Mouse (Mus musculus) kidney, adult 9 months (tissue): Measurements from ENCODE around the gene Kcnj9.

Experiments
- DNase-seq: peaks from one replicate; pipeline ENCODE4 v3.0.0; 2022

Gene Kcnj9

DNA sequence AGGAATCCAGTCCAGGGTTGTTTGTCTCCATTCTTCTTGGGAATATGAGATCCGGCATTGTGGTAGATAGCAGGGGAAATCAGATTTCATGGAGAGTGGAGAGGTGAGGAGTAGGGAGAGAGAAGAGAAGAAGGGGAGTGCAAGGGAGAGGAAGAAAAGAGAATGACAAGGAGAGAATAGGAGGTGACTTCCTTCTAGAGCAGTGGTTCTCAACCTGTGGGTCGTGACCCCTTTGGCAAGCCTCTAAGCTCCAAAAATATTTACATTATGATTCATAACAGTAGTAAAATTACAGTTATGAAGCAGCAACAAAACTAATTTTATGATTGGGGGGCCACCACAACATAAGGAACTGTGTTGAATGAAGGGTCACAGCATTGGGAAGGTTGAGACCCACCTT, 3.8 kb upstream of the Kcnj9 start:
- no peak for DNase-seq

DNA sequence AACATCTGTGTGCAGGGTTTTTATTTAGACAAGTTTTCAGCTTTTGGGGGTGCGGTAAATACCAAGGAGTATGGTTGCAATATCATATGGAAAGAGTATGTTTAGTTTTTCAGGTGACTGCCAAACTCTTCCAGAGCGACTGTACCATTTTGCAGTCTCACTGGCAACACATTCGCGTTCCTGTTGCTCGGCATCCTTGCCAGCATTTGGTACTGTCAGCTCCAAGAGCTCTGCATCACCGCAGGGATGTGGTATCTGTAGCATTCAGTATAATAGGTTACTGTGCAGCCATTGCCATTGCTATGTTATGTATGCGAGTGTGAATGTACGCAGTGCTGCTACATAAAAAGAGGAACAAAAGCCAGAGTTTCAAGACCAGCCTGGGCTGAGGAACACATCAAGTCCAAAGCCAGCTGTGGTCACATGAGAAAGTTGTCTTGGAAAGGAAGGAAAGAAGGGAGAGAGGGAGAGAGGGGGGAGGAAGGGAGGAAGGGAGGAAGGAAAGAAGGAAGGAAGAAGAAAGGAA, 2.4 kb upstream of the Kcnj9 start:
- DNase-seq = no peak

DNA sequence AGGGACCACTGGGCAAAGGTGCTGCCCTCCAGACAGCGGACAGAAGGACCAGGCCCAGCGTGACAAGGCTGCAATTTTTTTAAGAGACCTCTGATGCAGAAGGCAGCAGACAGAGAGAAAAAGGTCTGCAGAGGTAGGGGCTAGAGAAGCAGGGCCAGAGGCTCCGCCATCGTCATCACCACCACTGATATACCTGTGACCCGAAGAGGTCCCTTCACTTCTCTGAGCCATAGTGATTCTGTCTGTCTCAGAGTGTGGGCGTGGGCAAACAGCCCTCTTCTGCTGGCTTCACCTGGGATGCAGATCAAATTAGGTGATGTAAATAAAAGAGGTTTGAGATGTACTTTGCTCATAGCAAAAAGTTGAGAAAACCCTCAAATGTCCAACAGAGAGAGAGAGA, 498 bp upstream of the Kcnj9 start:
- no peak for DNase-seq

DNA sequence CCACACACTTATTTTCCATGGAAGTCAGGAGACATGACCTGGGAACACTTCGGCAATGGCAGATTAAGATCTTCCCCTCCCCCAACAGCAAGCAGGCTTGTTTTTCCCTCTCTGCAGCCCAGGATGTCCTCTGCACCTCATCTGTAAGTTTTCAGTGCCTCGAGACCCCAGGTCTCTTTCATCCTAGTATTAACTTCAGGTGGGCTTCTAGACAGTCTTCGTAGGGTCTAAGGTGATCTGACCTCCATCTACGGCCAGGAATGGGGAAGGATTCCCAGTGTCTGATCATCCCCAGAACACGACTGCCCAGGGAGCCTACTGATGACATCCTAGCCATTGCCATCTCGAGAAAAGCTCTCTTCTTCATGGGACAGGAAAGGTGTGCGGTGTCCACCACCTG, 657 bp downstream of the Kcnj9 start:
- no peak for DNase-seq

DNA sequence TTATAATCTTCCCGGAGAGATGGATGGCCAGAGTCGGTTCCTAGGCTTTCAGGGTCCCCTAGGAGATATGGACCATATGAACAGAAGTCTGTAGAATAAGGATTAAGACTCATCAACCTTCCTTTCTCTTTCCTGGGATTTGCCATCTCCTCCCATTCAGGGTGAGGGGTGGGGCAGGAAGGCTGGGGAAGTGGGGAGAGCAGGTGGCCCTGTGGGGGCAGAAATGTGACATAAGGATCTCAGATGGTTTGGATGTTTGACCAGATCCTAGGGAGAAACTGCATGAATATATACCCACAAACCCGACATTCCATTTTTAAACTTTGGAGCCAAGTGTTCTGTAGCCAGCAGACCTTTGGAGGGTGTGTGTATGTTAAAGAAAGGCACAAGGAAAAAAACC, 1.1 kb downstream of the Kcnj9 start:
- no peak for DNase-seq

DNA sequence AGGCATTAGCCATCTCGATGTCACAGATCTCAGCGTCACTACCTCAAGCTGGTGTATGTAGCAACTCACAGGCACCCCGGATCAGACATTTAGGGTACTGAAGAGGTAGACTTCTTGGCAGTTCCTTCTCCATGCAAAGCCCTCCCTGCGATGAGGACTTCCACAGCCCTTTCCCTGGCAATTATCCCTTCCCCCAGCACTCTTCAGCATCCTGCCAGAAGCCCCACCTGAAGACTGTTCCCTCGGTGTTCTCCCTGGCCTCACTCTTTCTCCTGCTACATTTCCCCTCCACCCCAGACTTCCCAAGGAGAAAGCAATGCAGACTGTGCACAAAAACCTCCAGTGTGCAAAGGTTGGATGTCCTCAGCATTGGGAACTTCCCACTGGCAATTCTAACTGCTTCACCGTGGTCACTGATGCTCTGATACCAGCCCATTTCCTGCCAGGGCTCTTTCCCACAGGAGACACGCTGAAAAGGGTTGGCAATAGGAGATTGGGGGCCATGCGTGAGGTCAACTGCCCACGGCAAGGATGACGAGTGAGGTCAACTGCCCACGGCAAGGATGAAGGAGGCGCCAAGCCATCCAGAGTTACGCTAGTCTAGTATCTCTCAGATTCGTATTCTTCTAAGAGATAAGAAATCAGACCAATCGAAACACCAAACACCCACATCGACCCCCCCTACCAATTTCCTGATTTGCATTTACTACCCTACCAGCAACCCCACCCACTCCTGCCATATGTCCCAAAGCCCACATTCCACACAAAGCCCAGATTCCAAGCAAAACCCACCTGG, 1.7 kb downstream of the Kcnj9 start:
- DNase-seq = no peak

DNA sequence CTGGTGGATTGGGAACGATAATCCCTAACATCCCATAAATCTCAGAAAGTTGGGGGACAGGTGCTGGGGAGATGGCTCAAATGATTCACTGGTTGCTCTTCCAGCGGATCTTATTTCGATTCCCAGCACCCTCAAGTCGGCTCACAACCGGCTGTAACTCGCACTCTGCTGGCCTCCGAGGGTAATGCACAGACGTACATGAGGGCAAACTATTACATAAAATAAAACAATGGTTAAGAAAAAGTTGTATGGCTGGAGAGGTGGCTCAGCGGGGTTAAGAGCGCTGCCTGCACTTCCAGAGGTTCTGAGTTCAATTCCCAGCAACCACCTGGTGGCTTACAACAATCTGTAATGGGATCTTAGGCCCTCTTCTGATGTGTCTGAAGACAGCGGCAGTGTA, 2.4 kb downstream of the Kcnj9 start:
- no peak for DNase-seq

DNA sequence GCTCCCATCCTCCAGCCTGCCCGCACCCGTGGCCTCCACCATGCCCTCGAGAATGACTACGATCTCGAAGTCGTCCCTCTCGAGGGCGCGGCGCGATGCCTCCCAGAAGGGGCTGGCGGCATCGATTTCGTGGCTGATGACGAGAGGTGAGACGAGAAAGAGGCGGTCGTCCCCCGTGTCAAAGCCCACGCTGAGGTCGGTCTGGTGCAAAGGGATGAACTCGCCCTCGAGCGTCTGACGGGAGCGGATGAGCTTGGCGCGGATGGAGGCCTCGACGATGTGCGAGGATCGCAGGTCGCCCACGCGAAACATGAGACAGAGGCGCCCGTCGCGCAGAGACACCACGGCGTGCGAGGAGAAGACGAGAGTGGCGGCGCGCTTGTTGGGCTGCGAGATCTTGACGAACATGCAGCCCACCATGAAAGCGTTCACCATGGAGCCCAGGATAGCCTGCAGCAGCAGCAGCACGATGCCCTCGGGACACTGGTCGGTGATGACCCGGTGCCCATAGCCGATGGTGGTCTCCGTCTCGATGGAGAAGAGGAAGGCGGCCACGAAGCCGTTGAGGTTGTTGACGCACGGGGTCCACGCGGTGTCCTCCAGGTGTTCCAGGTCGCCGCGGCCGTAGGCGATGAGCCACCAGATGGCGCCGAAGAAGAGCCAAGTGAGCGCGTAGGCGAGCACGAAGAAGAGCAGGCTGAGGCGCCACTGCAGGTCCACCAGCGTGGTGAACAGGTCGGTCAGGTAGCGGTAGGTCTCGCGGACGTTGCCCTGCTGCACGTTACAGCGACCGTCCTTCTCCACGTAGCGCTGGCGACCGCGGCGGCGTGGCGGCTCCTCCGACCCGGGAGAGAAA, 3.2 kb downstream of the Kcnj9 start:
- peak; percentile 81 for DNase-seq

DNA sequence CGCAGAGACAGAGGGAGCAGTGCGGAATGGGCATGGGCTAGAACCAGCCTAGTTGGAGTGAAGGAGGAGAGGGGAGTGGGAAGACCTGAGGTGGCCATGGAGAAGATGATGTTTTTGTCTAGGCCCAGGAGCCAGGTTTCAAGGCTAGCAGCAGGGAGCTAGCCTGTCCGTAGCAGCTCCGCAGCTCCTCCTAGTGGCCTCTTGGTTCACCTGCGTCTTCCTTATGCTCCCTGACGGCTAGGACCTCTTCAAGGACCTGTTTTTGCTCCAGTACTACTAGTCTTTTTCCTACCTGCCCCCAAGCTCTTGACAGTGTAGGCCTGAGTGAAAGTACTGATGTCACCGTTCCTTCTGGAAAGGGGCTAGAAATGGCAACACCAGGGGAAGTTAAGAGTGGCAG, 4.4 kb downstream of the Kcnj9 start:
- peak; percentile 78 for DNase-seq

DNA sequence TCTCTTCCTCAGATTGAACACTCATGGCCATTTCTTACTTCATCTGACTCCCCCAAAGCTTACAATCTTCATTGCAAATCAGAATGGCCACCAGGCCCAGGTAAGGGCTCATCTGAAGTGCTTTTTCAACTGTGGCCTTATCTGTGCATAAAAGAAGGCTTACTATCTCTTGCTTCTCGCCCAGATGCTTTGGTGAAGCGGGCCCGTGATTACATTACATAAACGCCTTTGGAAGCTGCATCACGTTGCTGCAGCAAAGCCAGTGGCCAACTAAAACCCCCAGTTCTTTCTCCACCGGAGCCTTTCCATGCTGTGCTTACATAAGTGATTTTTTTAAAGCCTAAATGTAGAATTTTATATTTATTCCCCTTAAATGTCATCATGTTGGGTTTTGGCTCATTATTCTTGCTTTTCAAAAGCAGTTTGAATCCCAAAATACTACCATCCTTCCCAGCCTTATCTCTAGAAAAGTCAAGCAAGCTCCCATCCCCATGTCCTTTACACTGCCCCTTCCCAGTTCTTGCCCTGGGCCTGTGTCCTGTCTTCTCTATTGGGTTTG, 5.2 kb downstream of the Kcnj9 start:
- DNase-seq = no peak

DNA sequence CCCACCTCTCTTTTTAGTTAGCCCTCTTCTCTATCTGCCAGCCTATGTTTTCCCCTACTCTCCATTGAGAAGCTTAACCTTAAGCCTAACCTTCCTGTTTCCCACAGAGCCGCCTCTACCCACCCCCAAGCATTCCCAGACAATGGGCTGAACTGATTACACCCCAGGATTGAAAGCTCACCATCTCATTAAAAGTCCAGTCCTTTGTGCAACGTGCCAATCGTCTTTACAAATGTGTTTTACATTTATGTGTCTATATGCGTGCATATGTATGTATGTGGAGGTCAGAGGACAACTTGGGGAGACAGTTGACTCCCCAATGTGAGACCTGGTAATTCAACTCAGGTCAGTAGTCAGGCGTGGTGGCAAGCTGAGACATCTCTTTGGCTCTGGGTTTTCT, 5.8 kb downstream of the Kcnj9 start:
- DNase-seq = no peak

DNA sequence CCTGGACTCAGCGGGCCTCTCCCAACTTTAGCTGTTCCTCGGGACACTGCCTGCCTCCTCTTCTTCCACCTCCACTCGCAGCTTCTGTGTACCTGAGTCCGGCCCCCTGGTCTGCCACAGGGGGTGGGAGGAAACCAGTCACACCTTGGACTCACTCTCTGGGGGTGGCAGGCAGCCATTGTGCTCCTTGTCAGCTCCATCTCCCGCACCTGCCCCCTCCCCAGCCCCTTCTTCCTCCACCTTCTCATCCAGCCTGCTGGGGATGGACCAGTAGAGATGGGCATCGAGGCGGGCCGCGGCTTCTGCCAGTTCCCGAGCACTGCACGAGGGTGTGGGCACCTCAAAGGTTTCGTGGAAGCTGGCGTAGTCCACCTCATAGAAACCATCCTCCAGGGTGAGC, 6.4 kb downstream of the Kcnj9 start:
- DNase-seq = no peak

DNA sequence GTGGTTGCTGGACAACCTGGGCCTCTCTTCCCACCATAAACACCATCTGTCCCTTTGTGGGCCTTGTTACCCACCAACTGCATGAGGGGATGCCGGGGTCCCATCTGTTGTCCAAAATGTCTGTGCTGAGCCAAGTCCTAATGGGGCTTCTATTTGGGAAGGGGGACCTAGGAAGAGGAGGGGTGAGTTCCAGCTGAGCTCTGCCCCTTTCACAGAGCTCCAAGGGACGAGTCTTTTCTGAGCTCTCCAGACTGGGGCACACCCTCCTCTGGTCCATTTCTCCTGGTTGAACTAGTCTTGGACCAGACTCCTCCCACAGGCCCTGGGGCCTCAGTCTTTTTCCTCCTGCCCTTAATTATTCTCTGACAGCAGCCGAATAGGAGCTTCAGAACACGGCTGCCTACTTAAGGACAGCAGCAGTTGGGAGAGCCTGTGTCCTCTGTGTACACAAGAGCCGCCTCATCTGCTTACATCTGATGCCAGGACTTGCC, 9.2 kb downstream of the Kcnj9 start:
- DNase-seq = no peak

DNA sequence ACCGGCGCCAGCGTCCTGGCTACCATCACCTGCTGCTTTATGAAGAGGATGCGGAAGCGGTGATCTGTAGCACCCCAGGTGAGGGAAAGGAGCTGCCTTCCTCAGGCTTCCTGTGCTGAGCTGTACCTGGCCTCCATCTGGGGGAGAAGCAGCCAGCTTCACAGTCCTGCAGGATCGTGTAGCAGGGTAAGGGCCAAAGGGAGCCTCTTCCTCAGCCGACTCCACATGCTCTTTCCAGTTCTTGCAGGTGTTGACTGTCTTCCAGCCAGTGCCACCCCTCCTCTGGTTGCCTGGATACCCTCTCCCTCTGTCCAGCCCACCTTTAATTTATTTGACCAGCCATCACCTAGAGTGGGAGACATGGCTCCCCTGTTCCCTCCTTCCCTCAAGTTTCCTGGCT, 9.8 kb downstream of the Kcnj9 start:
- DNase-seq = no peak

DNA sequence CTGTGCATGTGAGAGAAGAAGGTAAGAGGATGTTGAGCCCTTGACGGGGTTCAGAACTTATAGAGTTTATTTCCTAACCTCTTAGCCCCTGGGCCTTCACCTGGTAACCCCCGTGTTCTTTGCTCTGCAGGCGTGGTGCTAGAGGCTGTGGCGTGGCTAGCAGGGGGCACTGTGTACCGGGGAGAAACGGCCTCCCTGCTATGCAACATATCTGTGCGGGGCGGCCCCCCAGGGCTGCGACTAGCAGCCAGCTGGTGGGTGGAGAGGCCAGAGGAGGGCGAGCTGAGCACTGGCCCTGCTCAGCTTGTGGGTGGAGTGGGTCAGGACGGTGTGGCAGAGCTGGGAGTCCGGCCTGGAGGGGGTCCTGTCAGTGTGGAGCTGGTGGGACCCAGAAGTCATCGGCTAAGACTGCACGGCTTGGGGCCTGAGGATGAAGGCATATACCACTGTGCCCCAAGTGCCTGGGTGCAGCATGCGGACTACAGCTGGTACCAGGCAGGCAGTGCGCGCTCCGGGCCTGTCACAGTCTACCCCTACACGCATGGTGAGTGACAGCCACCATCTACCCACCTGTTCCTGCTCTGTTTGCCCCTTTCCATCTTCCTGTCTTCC, 10.6 kb downstream of the Kcnj9 start:
- no peak for DNase-seq

DNA sequence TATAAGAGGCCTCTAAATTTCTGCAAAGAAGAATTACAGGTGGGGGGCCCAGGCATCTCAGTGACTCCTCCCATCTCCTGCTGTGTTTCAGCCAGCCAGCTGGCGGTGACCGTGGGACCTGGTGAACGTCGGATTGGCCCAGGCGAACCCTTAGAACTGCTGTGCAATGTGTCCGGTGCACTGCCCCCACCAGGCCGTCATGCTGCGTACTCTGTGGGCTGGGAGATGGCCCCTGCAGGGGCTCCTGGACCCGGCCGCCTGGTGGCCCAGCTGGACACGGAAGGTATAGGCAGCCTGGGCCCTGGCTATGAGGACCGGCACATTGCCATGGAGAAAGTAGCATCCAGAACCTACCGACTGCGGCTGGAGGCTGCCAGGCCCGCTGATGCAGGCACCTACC, 11.2 kb downstream of the Kcnj9 start:
- no peak for DNase-seq

DNA sequence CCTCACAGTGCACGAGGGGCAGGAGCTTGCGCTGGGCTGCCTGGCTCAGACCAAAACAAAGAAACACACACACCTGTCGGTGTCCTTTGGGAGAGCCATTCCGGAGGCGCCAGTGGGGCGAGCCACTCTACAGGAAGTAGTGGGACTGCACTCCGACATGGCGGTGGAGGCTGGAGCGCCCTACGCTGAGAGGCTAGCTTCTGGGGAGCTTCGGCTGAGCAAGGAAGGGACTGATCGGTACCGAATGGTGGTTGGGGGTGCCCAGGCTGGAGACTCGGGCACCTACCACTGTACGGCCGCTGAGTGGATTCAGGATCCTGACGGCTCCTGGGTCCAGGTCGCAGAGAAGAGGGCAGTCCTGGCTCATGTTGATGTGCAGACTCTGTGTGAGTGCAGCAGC, 11.7 kb downstream of the Kcnj9 start:
- DNase-seq = no peak

DNA sequence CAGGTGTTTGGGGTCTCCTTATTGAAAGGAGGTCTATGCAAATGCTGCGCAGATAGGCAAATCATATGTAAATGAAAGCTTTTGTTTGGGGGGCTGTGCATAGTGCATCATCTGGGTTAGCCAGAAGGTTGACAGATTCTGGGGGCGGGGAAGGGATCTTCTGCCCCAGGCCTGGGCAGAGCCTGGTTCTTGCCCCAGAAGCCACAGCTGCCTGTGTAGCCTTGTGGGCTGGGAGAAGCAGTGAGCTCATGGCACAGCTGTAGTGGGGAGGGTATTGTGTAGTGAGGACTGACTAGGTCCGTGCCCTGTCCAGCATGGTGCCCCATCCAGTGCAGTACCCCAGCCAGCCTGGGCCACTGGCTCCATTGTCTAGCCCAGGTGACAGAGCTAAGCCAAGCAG, 14.2 kb downstream of the Kcnj9 start:
- no peak for DNase-seq

DNA sequence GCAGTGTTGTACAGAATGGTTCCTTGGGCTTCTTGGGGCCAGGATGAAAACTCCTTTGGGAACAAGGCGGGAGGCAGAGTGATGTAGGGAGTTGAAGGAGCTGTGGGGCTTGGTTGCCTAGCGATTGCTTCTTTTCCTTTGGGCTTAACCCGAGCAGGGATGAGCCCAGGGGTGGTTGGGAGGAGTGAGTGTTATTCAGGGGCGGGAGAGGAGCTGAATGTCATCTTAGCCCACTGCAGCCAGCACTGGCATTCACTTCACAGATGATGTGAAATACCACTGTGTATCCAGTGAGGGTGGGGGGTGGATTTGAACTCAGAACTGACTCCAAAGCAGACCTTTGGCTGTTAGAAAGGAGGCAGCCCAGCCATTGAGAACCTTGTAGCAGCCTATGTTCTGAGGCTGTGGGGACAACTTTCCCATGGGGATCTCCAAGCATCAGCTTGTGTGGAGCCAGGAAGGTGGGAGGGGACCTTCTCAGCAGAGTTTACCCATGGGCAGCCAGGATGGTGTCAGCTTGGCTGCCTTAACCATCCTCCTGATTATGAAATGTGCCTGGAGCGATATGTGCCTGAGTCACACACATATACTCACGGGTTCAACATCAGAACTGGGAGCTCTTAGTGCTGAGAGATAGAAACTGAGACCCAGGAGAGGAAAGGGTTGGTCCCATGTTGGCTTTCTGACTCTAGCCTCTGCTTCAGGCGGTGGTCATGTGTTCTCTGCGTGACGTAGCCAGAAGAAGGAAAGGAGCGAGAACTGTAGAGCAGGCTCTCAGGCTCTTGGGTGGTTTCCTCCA, 15.3 kb downstream of the Kcnj9 start:
- no peak for DNase-seq

DNA sequence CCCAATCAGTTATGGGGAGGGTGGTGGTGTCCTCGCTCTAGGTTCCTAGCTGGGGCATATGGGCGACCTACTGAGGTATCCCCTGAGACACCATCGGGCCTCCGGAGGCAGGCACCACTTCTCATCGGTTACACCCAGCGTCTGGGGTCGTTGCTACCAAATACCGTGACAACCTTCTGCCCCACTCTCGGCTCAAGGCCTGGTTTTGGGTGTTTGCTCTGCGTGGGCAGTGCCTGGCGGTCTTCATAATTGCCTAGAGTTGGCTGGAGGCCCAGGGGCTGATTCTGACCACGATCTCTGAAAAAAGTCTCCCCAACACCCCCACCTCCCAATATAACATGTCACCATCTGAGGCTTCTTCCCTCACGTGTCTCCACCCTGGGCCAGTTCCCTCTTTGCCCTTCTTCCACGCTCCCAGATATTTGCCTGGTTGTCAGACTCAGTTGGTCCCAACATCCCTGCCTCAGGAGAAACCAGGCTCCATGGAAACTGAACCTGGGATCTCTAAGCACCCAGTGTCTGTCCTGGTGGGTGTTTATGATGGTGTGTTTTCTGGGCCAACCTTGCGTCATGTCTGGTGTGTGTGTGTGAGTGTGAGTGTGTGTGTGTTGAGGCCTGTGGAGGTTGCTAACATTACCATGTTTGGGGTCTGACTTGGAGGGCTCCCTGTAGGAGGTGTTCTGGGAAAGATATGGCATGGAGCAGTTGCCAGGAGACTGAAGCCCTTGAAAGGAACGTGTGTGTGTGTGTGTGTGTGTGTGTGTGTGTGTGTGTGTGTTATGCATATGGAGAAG, 16.2 kb downstream of the Kcnj9 start:
- peak; percentile 33 for DNase-seq
